Mouse (Mus musculus) heart, adult 9 months (tissue): ENCODE data around the gene Herc1.

Experiments used
- DNase-seq, 2 experiments: peaks; one replicate each; pipeline ENCODE4 v3.0.0; 2022; ENCODE audit warnings: low spot score in 2 of 2

Gene Herc1

GRCm38 (mm10) chr9:66349860-66350787 lies at the start of gene Herc1:
Gene Herc1, plus strand, starts transcription at chr9:66350450.
- DNase-seq, result peak; percentile 92 to 95

DNA sequence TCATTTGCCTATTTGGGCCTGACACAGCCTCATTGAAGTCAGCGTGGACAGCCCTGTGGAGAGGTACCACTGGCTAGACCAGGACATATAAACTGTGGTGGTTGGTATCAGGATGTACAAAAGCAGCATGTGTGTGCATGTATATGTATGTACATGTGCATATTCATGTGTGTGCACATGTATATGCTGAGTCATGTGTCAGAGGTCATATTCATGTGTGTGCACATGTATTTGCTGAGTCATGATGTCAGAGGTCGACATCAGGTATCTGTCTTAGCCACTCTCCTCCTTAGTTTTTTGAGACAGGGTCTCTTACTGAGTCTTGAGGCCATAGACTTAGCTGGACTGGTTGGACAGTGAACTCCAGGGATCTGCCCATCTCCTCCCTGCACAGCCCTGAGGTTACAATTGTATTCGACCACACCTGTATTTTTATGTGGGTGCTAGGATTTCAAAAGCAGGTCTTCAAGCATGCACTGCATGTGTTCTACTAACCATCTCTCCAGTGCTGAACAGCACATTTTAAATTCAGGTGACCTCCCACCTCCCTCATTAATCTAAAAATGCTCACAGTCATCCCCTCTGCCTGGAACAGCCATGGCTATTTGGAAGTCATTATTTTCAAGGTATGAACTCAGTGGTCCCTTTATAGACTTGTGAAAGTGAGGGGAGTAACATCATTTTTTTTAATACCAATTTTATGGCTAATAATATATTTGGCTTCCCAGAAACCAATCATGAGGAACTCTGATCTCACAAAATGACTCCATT lies 45.7 kb upstream of the Herc1 start:
- DNase-seq, result no peak

DNA sequence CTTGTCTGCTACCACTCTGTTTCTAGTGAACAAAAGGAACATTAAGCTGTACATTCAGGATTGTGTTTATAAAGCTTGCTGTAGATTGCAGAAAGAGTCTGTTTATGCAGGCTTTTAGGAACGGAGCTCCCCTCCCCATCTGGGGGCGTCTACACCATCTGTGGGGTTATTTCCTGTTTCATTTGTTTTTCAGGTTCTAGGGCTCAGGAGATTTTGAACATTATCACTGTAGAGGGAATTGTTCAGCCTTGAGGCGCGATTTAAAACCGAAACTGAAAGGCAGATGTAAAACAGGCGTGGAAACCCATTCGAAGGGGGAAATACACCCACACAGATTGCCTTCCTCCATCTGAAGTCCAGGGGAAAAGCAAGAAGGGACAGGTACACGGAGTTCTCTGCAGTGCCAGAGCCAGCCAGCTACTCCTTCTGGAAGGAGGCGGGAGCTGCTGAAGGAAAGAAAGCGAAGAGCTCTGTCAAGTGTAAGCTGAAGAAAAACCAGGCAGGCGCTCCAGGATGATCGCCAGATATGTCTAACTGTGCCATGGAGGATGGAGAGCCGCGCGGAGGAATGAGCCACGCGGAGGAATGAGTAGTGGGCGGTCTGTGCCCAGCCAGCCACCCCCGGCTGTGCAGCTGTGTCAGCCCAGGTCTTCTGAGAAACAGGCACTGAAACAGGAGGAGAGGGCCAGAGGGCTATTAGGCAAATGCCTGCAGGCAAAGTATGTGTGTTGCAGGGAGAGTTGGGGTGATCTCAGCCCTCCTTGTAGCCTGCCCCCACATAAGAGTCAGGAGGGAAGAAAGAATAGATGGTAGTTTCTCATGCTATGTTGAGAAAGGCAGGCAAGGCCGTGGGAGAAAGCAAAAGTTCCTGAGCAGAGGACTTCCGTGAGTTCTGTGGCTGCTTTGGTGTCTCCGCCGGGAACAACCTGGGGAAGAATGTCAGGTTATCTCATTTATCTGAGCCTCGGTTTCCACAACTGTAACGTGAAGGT lies 44.8 kb upstream of the Herc1 start:
- peak; percentile 57 to 69 for DNase-seq

DNA sequence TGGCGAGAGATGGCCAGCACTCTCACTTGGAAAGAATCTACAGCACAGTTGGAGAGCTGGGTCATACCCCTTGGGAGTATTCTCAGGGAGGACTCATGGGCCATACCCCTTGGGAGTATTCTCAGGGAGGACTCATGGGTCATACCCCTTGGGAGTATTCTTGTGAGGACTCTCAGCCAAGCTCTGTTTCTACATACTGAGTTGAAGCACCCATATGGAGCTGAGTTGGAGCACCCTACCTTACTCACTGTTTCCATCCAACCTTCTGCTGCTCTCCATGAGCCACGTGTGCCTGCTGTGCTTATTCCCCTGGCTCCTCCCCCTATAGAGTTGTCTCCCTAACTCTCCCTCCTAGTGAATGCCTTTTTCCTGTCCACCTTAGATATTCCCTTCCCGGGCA lies 43.8 kb upstream of the Herc1 start:
- no peak for DNase-seq

GRCm38 (mm10) chr9:66307341-66307740 lies 42.9 kb upstream of the Herc1 start:
- no peak for DNase-seq

- no peak for DNase-seq
These were observed 41.5 kb upstream of the Herc1 start for GRCm38 (mm10) chr9:66308741-66309140.

DNA sequence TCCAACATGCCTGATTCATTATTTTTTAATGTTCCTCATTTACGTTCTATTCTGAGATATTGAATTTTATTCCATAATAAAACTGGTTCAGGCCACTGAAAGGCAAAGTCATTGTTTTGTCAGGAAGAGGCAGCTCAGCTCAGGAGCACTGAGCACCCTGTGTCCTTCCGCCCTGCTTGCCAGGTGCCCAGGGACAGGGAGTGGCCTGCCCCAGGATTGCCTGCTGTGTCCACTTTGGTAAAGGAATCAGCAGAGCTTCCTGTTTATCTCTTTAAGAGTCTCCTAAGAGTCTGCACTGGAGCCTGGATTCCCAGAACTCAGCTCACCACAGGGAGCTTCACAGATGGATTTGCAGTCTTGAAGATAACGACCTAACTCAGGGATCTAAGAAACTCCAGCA lies 38.8 kb upstream of the Herc1 start:
- peak in 1 of 2 experiments; percentile 59 for DNase-seq

DNA sequence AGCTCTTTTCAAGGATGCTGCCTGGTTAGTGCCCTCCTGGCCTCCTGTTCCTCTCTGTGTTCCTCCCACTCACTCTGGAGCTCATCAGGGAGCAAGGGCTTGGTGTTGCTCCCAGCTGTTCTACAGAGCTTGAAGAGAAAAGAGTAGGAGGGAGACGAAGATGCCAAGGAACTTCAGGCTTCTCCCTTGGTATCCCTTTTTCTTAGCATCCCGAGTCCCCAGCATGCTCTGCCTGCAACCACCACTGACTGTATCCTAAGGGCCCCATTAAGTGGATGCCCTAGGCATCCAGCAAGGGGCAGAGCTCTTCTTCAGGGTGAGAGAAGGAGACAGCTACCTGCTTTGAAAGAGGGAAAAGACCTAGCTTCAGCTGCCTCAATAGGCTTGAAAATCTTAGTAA lies 33.6 kb upstream of the Herc1 start:
- DNase-seq, result no peak

- peak; percentile 28 to 41 for DNase-seq
These were observed 28.0 kb upstream of the Herc1 start for GRCm38 (mm10) chr9:66322010-66322931.

- DNase-seq, result no peak
These were observed 23.4 kb upstream of the Herc1 start for GRCm38 (mm10) chr9:66326879-66327278.

- DNase-seq, result no peak
These were observed 20.8 kb upstream of the Herc1 start for GRCm38 (mm10) chr9:66329474-66329873.

DNA sequence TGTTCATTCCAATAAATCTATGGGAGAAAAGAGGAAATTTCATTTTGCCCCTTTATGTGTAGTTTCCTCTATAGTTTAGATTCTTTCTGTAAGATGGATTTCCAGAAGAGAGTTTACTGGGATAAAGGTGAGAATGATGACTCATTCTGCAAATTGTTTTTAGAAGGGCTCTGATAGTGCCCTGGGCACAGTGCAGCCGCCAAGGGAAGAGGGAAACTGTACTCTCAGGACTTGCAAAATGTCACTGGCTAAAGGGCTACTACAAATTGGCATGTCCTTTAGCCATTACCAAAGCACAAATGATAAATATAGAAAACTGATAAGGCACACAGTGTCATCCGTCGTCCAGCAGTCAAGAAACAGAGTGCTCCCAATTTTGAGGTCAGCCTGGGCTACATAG lies 19.8 kb upstream of the Herc1 start:
- peak; percentile 17 to 29 for DNase-seq

DNA sequence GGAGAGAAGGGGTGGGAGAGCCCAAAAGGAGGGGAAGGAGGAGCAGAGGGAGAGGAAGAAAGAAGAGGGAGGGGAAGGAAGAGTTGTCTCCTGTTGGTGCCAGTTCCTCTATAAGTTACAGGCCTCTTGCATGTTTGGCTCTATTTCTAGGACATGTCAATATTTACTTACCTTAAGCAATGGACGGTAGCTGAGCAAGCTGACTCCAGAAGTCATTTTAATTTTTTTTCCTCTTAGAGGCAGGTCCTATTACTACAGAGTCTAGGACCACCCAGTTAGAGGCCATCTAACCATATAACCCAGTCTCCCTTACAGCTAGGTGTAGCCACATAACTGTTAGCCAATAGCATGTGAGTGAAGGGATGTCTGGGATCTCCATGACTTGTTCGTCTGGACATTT lies 18.7 kb upstream of the Herc1 start:
- DNase-seq, result no peak

- no peak for DNase-seq
These were observed 17.9 kb upstream of the Herc1 start for GRCm38 (mm10) chr9:66332393-66332792.

DNA sequence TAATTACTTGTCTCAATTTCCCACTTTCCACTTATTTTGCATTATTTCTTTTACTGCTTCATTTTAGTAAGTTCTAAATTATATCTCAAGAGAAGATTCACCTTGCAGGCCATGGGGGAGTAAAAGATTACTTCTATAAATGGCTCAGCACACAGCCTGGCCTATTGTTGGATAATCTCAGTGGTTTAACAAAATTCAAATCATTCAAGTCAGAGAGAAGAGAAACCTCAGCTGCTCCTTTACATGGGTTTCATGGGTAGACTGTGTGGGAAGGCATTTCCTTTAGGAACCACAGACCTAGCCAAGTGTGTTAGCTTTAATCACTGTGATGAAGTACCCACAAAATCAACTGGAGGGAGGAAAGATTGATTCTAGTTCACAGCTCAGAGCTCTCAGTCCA lies 13.0 kb upstream of the Herc1 start:
- no peak for DNase-seq

- no peak for DNase-seq
These were observed 12.1 kb upstream of the Herc1 start for GRCm38 (mm10) chr9:66338005-66338782.

DNA sequence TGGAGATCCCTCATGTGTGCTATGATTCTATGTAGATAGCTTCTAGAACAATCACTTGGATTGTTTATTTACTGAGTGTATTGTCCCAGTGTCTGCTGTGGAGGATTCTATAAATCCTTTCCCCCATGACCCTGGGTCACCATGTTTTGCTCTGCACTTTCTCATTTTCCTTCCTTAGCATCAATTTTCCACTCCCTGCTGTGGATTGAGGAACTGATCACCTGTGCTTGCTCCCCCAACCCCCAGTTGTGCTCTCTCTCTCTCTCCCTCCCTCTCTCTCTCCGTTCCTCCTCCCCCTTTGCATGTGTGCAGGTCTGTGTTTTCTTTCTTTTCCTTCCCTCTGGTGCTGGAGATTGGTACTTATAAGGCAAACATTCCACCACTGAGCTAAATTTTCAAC lies 10.5 kb upstream of the Herc1 start:
- DNase-seq, result no peak

- no peak for DNase-seq
These were observed 9.7 kb upstream of the Herc1 start for GRCm38 (mm10) chr9:66340394-66341094.

DNA sequence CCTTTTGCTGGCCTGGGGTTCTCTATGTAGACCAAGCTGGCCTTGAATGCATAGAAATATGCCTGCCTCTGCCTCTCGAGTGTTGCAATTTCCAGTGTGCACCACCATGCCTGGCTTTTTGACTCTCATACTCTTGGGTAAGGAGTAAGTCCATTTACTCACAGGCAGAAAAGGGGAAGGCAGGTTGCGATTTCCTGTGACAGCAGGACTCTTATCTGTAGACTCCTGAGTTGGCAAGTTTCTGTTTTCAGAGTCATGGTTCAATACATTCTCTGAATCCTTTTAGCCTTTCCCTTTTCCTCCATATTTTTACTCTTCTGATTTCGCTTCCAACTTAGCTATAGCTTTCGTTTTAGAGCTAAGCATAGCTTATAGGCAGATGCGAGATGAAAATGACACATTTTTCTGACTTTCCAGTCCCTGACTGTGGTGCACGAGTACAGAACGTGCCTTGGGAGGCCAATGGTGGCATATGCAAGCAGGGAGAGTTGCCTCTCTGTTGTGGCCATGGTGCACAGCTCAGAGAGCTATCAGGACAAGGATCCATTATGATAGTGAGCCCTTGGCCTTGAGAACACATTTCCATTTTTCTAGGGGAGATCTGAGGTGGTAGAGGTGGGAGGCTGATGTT lies 2.7 kb upstream of the Herc1 start:
- no peak for DNase-seq
